In the genomic region with DNA sequence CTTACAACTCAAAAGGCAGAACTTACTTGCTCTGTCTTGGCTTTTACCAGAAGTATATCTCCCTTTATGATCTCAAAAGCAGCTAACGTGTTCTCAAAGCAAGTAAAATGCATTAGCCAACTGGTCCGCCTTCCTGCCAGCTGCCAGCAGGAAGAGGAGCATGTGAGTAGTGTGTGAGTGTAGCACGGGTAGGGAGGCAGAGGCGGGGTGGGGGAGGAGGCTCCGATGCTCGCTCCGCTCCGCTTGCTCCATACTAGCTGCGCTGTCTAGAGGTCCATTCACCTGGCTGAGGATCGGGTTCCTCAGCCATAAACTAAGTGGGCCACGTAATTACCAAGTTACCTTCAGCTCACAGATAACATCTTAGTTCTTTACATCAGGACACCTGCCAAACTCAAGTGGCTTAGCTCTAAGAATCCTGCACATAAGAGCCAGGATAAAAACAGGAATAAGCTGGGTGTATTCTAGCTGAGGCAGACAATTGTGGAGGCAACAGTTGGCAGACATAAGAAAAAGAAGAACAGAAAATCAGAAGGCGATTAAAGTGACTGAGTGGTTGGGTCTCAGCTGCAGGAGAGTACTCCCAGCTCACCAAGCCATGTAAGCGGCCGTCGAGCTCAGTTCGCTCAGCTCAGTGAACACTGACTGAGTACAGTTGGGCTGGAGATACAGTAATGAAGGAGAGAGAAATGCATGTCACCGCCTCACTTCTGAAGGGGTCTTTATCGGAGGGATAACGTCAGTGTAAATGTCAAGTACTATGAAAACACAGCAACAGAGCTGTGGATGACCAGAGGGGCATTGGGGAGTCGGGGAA, we compare ENCODE assay signal across 9 mouse cellular contexts.
DNase-seq lines count a peak whose midpoint lies in the region; ATAC-seq and TF ChIP-seq lines count a peak whose summit lies in the region.
"Had no signal": no experiment of that assay in that cellular context is flagged by ENCODE, and none has a peak within 500 bp of the region (broad histone marks: within the 10 kb centered on the region; RNA-seq: fewer than 3 reads in every experiment).

No protein-coding gene starts in this region.

- 55% methylated on average over 20 of the region's 20 CpGs for WGBS in heart, embryonic 13.5 days
- WGBS in embryonic facial prominence, embryonic 12.5 days = 58% methylated on average over 20 of the region's 20 CpGs
- 65% methylated on average over 20 of the region's 20 CpGs for WGBS in hindbrain, embryonic 13.5 days
- WGBS in midbrain, postnatal 0 days = 67% methylated on average over 20 of the region's 20 CpGs

- peaks cover 20% of the 10 kb centered on the region for H3K36me3 ChIP-seq in heart, embryonic 13.5 days
- peaks cover 8% of the 10 kb centered on the region for H3K36me3 ChIP-seq in embryonic facial prominence, embryonic 12.5 days
- H3K36me3 ChIP-seq in hindbrain, embryonic 13.5 days = 0 out of 2 replicates have a peak, but pooled peaks cover 3% of the 10 kb centered on the region
- H3K36me3 ChIP-seq in midbrain, postnatal 0 days (ENCODE audit: insufficient read depth, low read length) = peaks cover 4% of the 10 kb centered on the region; the same call in 1 of the 2 replicates
- H3K36me3 ChIP-seq: G1E had no signal

- no peak overlapping the region for H3K4me3 ChIP-seq in heart, embryonic 13.5 days
- H3K4me3 ChIP-seq in embryonic facial prominence, embryonic 12.5 days = no peak overlapping the region
- H3K4me3 ChIP-seq in hindbrain, embryonic 13.5 days = no peak overlapping the region
- H3K4me3 ChIP-seq in midbrain, postnatal 0 days (ENCODE audit: low read depth, low read length) = no peak overlapping the region

- H3K27me3 ChIP-seq in heart, embryonic 13.5 days (replicated peaks) = no peaks in the 10 kb centered on the region
- peaks cover 2% of the 10 kb centered on the region; the same call in 1 of the 2 replicates for H3K27me3 ChIP-seq in embryonic facial prominence, embryonic 12.5 days
- no peaks in the 10 kb centered on the region for H3K27me3 ChIP-seq in hindbrain, embryonic 13.5 days
- no peaks in the 10 kb centered on the region for H3K27me3 ChIP-seq in midbrain, postnatal 0 days (ENCODE audit: insufficient read depth, low read length)

- H3K9me3 ChIP-seq in heart, embryonic 13.5 days = no peaks in the 10 kb centered on the region
- H3K9me3 ChIP-seq in embryonic facial prominence, embryonic 12.5 days = no peaks in the 10 kb centered on the region
- no peaks in the 10 kb centered on the region for H3K9me3 ChIP-seq in hindbrain, embryonic 13.5 days
- no peaks in the 10 kb centered on the region for H3K9me3 ChIP-seq in midbrain, postnatal 0 days (ENCODE audit: low read length)

- peaks cover 54% of the 10 kb centered on the region for H3K4me1 ChIP-seq in heart, embryonic 13.5 days
- H3K4me1 ChIP-seq in embryonic facial prominence, embryonic 12.5 days = peaks cover 10% of the 10 kb centered on the region
- peaks cover 25% of the 10 kb centered on the region for H3K4me1 ChIP-seq in hindbrain, embryonic 13.5 days (replicated peaks)
- no peaks in the 10 kb centered on the region for H3K4me1 ChIP-seq in midbrain, postnatal 0 days (ENCODE audit: insufficient read depth, low read length)

- no peak for ATAC-seq in heart, embryonic 13.5 days (ENCODE audit: extremely low read depth, insufficient number of reproducible peaks, low FRiP score, low TSS enrichment)
- peak; percentile 72; the same call in 1 of the 2 replicates for ATAC-seq in embryonic facial prominence, embryonic 12.5 days (ENCODE audit: insufficient number of reproducible peaks, insufficient read depth, low FRiP score, low TSS enrichment)
- peak; percentile 69; the same call in 1 of the 2 replicates for ATAC-seq in hindbrain, embryonic 13.5 days (ENCODE audit: low FRiP score)
- ATAC-seq in midbrain, postnatal 0 days (ENCODE audit: low FRiP score) = peak; percentile 62; the same call in 1 of the 2 replicates

- no peak for DNase-seq in heart, postnatal 25 days (ENCODE audit: low spot score)
- DNase-seq in layer of hippocampus, adult 9-11 months = peak; percentile 80
- DNase-seq in midbrain, postnatal 0 days (ENCODE audit: low spot score) = peak; percentile 49
- DNase-seq in urinary bladder, postnatal 4 days (ENCODE audit: low spot score in 2 of 2) = no peak
- DNase-seq in testis, postnatal 14 days (ENCODE audit: low spot score) = no peak

- H3K4me2 ChIP-seq in heart, embryonic 13.5 days = peak overlapping the region; percentile 26
- H3K4me2 ChIP-seq in embryonic facial prominence, embryonic 12.5 days (replicated peaks) = no peak overlapping the region
- H3K4me2 ChIP-seq in hindbrain, embryonic 13.5 days = no peak overlapping the region
- no peak overlapping the region for H3K4me2 ChIP-seq in midbrain, postnatal 0 days (ENCODE audit: low read depth, low read length, poor library complexity, severe bottlenecking)

- no peak for TF ChIP-seq CTCF in midbrain, postnatal 0 days (IDR thresholded peaks at IDR 0.05)

- H3K9ac ChIP-seq in heart, embryonic 13.5 days = peak overlapping the region; percentile 61
- H3K9ac ChIP-seq in embryonic facial prominence, embryonic 12.5 days = no peak overlapping the region
- H3K9ac ChIP-seq in hindbrain, embryonic 13.5 days = no peak overlapping the region
- H3K9ac ChIP-seq in midbrain, postnatal 0 days (replicated peaks; ENCODE audit: low read length, poor library complexity, severe bottlenecking) = no peak overlapping the region

- peak overlapping the region; percentile 48 for H3K27ac ChIP-seq in heart, embryonic 13.5 days (replicated peaks)
- no peak overlapping the region for H3K27ac ChIP-seq in embryonic facial prominence, embryonic 12.5 days
- H3K27ac ChIP-seq in hindbrain, embryonic 13.5 days = no peak overlapping the region
- no peak overlapping the region for H3K27ac ChIP-seq in midbrain, postnatal 0 days (ENCODE audit: low read depth, low read length)

- intact Hi-C loops in heart, postnatal 25 days (cut with DNase I) = loop anchor here (5.0 kb wide), 1 partner anchor 72 kb away; the partner anchor contains the start of gene Lrrc1

Comparison
In these comparisons a context has a peak if more than half of its experiments do, and no peak if none do; other contexts are left out.
1. DNase-seq: peak in layer of hippocampus, adult 9-11 months (single experiment) and midbrain, postnatal 0 days (single experiment); none in heart, postnatal 25 days (single experiment), urinary bladder, postnatal 4 days (0 of 2) and testis, postnatal 14 days (single experiment).